Mouse (Mus musculus) gonadal fat pad, adult 2 months (tissue): ENCODE measurements around the gene Prkn. TPM values are rescaled to one million over a fixed set of nuclear protein-coding genes. Genes with fewer than 3 reads are reported as not detected.

Experiments used
- DNase-seq: peaks from one replicate; pipeline ENCODE4 v3.0.0-alpha.2; 2012; ENCODE audit warnings: low read depth
- polyA plus RNA-seq: library from polyadenylated mRNA; depleted of rRNA; stranded (reverse); fragments of >200 nt; gene quantifications from 2 replicates; pipeline ENCODE4 v1.2.3, GENCODE M21; 2012

The Prkn gene
- polyA plus RNA-seq, 1 experiment: 9.2 TPM

- no peak for DNase-seq
Measured at GRCm38 (mm10) chr17:11397678-11398077, 557.5 kb downstream of the Prkn start.

- DNase-seq: no peak
Measured at GRCm38 (mm10) chr17:11402225-11402875, 562.2 kb downstream of the Prkn start.

GRCm38 (mm10) chr17:11411414-11411813 is 571.2 kb downstream of the Prkn start:
- DNase-seq: no peak

- DNase-seq: no peak
Measured at GRCm38 (mm10) chr17:11413688-11414087, 573.5 kb downstream of the Prkn start.

GRCm38 (mm10) chr17:11414288-11414687 is 574.1 kb downstream of the Prkn start:
- DNase-seq: no peak

GRCm38 (mm10) chr17:11417150-11417549 is 577.0 kb downstream of the Prkn start:
- DNase-seq: no peak

GRCm38 (mm10) chr17:11419484-11419883 is 579.3 kb downstream of the Prkn start:
- DNase-seq: no peak

- no peak for DNase-seq
Measured at GRCm38 (mm10) chr17:11420839-11421238, 580.7 kb downstream of the Prkn start.

GRCm38 (mm10) chr17:11421264-11421940 is 581.2 kb downstream of the Prkn start:
- DNase-seq: no peak

- DNase-seq: no peak
Measured at GRCm38 (mm10) chr17:11431323-11431722, 591.1 kb downstream of the Prkn start.

- no peak for DNase-seq
Measured at GRCm38 (mm10) chr17:11432593-11432992, 592.4 kb downstream of the Prkn start.

GRCm38 (mm10) chr17:11462721-11463120 is 622.5 kb downstream of the Prkn start:
- DNase-seq: no peak

- DNase-seq: no peak
Measured at GRCm38 (mm10) chr17:11466095-11466494, 625.9 kb downstream of the Prkn start.

- no peak for DNase-seq
Measured at GRCm38 (mm10) chr17:11468624-11469023, 628.4 kb downstream of the Prkn start.

GRCm38 (mm10) chr17:11483032-11483431 is 642.8 kb downstream of the Prkn start:
- DNase-seq: no peak

- DNase-seq: no peak
Measured at GRCm38 (mm10) chr17:11490051-11490450, 649.9 kb downstream of the Prkn start.

- no peak for DNase-seq
Measured at GRCm38 (mm10) chr17:11502556-11502955, 662.4 kb downstream of the Prkn start.

GRCm38 (mm10) chr17:11504496-11504895 is 664.3 kb downstream of the Prkn start:
- DNase-seq: no peak

- DNase-seq: no peak
Measured at GRCm38 (mm10) chr17:11507082-11507481, 666.9 kb downstream of the Prkn start.

- DNase-seq: no peak
Measured at GRCm38 (mm10) chr17:11510081-11510480, 669.9 kb downstream of the Prkn start.

GRCm38 (mm10) chr17:11514032-11514761 is 674.0 kb downstream of the Prkn start:
- DNase-seq: no peak

GRCm38 (mm10) chr17:11515619-11516018 is 675.4 kb downstream of the Prkn start:
- DNase-seq: no peak

- DNase-seq: no peak
Measured at GRCm38 (mm10) chr17:11516165-11516564, 676.0 kb downstream of the Prkn start.
